Mouse (Mus musculus) fat pad, adult 2 months (tissue): ENCODE data around the gene Igsf11.

Experiments
- DNase-seq: peaks from one replicate; pipeline ENCODE4 v3.0.0-alpha.2; 2011; ENCODE audit warnings: low read depth, low spot score; ENCODE audit errors: extremely low read depth

Gene Igsf11

DNA sequence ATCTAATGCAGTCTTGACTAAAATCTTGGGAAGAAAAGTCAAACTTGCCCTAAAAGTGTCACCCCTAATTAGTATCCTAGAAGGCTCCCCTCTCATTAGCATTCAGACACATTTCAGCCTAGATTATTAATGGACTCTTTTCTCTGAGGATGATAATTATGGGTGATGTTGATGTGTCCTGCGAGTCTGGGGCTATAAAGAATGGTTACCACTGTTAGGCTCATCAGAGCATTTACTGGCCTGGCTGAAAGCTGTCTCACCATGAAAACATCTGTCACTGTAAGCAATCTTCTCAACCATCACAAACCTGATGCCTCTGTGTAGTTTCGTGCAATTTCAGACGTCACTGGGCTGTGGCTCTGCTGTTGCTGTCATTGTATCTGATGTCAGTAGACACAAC, 179.0 kb downstream of the Igsf11 start:
- DNase-seq, result no peak
